Mouse (Mus musculus) neutrophil, adult 83 days (primary cell): ENCODE results near the gene Gata5. TPM values are rescaled to one million over a fixed set of nuclear protein-coding genes. Genes with fewer than 3 reads are reported as not detected.

Source experiments
- total RNA-seq, 2 experiments: library from RNA; stranded (reverse); gene quantifications; one replicate each; pipeline ENCODE4 v1.2.4; 2023

Gata5 gene
- total RNA-seq: not detected

GRCm38 (mm10) chr2:180334551-180334986 is at the start of gene Gata5:
Gene Gata5 (minus strand): TSS chr2:180334699.

GRCm38 (mm10) chr2:180289440-180290108 is 44.9 kb downstream of the Gata5 start, which contains the start of gene Rbbp8nl:
Gene Rbbp8nl (minus strand): TSS chr2:180289879.

Other genes with a start within 250 kb of the Gata5 start
- not detected for gene Hrh3, start 230.2 kb downstream of the Gata5 start, total RNA-seq
- gene Osbpl2, start 215.4 kb downstream of the Gata5 start, total RNA-seq: 10 to 100 TPM; 63.3 to 75.7 TPM
- gene Adrm1, start 163.2 kb downstream of the Gata5 start, total RNA-seq: 10 to 100 TPM; 65.2 to 68.4 TPM
- gene Lama5, start 108.8 kb downstream of the Gata5 start, total RNA-seq: under 1 TPM; 0.13 to 0.93 TPM
- gene Rps21, start 77.3 kb downstream of the Gata5 start, total RNA-seq: 100 to 1,000 TPM; 572 to 585 TPM
- 10 to 100 TPM; 26.3 to 28.2 TPM for gene Cables2, start 61.2 kb downstream of the Gata5 start, total RNA-seq
- gene Rbbp8nl, start 44.8 kb downstream of the Gata5 start, total RNA-seq: not detected
- gene Slco4a1, start 121.5 kb upstream of the Gata5 start, total RNA-seq: 10 to 100 TPM; 11.4 to 17.7 TPM
- not detected for gene Ntsr1, start 165.3 kb upstream of the Gata5 start, total RNA-seq
- 10 to 100 TPM; 19.4 to 19.5 TPM for gene Mrgbp, start 246.6 kb upstream of the Gata5 start, total RNA-seq